Mouse (Mus musculus) embryonic facial prominence, embryonic 14.5 days (tissue): ENCODE measurements around the gene Nat14. TPM values are rescaled to one million over a fixed set of nuclear protein-coding genes. Genes with fewer than 3 reads are reported as not detected.

Experiments
- ATAC-seq: fragments of 200-750 bp; cut with Nextera tagmentation; 2 replicates; pipeline ENCODE4 v1.8.0; 2017; ENCODE audit warnings: low read depth, moderate number of reproducible peaks, moderate TSS enrichment
- DNase-seq: peaks from one replicate; pipeline ENCODE4 v3.0.0-alpha.2; 2015; ENCODE audit warnings: low spot score
- H3K27ac ChIP-seq: fragments of 300-500 bp; sonication (generic); replicated peaks from 2 replicates; pipeline ENCODE4 v1.5.1; 2014; ENCODE audit warnings: low read depth, mild to moderate bottlenecking, low read length, moderate library complexity
- H3K27me3 ChIP-seq: fragments of 300-500 bp; sonication (generic); replicated peaks from 2 replicates; pipeline ENCODE4 v1.6.1; 2014; ENCODE audit warnings: low read length; ENCODE audit not compliant: control insufficient read depth, insufficient read depth
- H3K36me3 ChIP-seq: fragments of 300-500 bp; sonication (generic); 2 replicates; pipeline ENCODE4 v1.6.1; 2014; ENCODE audit warnings: low read length, mixed read lengths; ENCODE audit not compliant: control insufficient read depth, insufficient read depth
- H3K4me1 ChIP-seq: fragments of 300-500 bp; sonication (generic); 2 replicates; pipeline ENCODE4 v1.6.1; 2014; ENCODE audit warnings: antibody characterized with exemption, low read length; ENCODE audit not compliant: control insufficient read depth, insufficient read depth
- H3K4me2 ChIP-seq: fragments of 300-500 bp; sonication (generic); 2 replicates; pipeline ENCODE4 v1.6.1; 2014; ENCODE audit warnings: low read depth, mild to moderate bottlenecking, low read length, moderate library complexity, mixed read lengths
- H3K4me3 ChIP-seq: fragments of 300-500 bp; sonication (generic); 2 replicates; pipeline ENCODE4 v1.5.1; 2014; ENCODE audit warnings: low read depth, mild to moderate bottlenecking, low read length
- H3K9ac ChIP-seq: fragments of 300-500 bp; sonication (generic); 2 replicates; pipeline ENCODE4 v1.6.1; 2014; ENCODE audit warnings: low read depth, mild to moderate bottlenecking, low read length, moderate library complexity, mixed read lengths
- H3K9me3 ChIP-seq: fragments of 300-500 bp; sonication (generic); 2 replicates; pipeline ENCODE4 v1.6.1; 2016; ENCODE audit warnings: low read length; ENCODE audit not compliant: control insufficient read depth
- WGBS: fragments of 180-500 bp; shearing (Covaris S2); extraction: QIAGEN DNeasy Blood & Tissue Kit; methylation state at CpG from one replicate; pipeline ENCODE4 v1.1.7; 2014; 5-methylcytosine and 5-hydroxymethylcytosine counted together
- polyA plus RNA-seq: library from polyadenylated mRNA; unstranded; fragments of >200 nt; fragmentation: Nextera tagmentation; extraction: Ambion mirVana; gene quantifications from 2 replicates; pipeline ENCODE4 v1.2.1, GENCODE M21; 2014

The Nat14 gene
- polyA plus RNA-seq, 1 experiment from 2014 or later: 1.9 TPM

DNA sequence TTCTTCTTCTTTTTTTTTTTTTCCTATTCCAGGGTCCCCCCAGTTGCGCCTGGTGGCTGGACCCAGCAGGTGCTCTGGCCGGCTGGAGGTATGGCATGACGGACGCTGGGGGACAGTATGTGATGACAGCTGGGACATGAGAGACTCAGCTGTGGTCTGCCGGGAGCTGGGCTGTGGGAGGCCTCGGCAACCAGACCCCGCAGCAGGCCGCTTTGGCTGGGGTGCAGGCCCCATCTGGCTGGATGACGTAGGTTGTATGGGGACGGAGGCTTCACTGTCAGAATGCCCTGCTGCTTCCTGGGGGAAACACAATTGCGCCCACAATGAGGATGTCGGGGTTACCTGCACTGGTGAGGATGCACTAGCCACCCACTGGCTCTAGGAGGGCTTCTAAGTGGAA, 11.3 kb downstream of the Nat14 start:
- ATAC-seq (no peak), DNase-seq (no peak)
- Histone ChIP-seq H3K4me1 (no peaks in the 10 kb centered on the region), H3K36me3 (no peaks in the 10 kb centered on the region), H3K4me3 (no peak overlapping the region), H3K4me2 (no peak overlapping the region), H3K27ac (no peak overlapping the region), H3K9me3 (no peaks in the 10 kb centered on the region; the same call in 1 of the 2 replicates), H3K27me3 (no peaks in the 10 kb centered on the region), H3K9ac (no peak overlapping the region)
- 70% methylated on average over 12 of the region's 12 CpGs for WGBS

DNA sequence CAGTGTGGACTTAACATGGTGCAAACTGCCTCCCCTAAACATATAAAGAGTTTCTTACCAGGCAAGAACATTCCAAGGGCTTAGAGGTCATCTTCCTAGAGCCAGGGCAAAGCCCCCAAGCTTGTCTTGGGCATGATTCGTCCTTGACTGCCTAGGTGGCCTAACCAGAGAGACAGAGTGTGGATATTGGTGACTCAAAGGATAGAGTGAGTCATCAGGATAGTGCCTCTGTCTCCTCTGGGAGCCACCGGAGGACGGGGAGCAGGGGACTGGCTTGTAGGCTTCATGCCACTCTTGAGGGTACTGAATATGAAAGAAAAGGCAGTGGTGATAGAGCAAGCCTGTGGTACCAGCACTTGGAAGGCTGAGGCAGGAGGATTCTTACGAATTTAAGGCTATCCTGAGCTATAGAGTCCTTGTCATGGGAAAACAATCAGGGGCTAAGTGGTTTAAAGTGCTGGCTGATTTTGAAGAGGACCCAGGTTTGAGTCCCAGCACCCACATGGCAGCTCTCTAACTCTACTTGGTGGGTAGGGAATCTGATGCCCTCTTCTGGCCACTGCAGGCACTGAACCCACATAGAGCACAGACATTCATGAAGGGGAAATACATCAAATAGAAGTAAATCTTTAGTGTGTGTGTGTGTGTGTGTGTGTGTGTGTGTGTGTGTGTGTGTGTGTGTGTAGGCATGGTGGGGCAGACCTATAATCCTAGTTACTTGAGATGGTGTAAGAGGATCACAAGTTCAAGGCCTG, 12.5 kb downstream of the Nat14 start:
- H3K36me3 ChIP-seq: no peaks in the 10 kb centered on the region
- 83% methylated on average over 4 of the region's 4 CpGs for WGBS
- no peaks in the 10 kb centered on the region for H3K4me1 ChIP-seq
- no peak for ATAC-seq
- H3K9me3 ChIP-seq: no peaks in the 10 kb centered on the region; the same call in 1 of the 2 replicates
- no peak for DNase-seq
- H3K4me2 ChIP-seq: no peak overlapping the region
- H3K27ac ChIP-seq: no peak overlapping the region
- H3K4me3 ChIP-seq: no peak overlapping the region
- no peaks in the 10 kb centered on the region for H3K27me3 ChIP-seq
- no peak overlapping the region for H3K9ac ChIP-seq

DNA sequence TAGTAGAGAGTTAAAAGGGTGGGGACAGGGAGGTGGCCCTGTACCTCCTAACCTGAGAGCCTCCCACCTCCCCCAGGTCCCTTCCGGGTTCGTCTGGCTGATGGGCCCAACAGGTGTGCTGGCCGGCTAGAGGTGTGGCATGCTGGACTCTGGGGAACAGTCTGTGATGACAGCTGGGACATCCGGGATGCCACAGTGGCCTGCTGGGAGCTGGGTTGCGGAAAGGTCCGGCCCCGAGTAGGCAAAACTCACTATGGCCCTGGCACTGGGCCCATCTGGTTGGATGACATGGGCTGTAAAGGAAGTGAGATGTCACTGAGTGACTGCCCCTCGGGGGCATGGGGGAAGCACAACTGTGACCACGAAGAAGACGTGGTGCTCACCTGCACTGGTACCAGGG, 15.0 kb downstream of the Nat14 start:
- H3K27me3 ChIP-seq: no peaks in the 10 kb centered on the region
- no peak overlapping the region for H3K9ac ChIP-seq

DNA sequence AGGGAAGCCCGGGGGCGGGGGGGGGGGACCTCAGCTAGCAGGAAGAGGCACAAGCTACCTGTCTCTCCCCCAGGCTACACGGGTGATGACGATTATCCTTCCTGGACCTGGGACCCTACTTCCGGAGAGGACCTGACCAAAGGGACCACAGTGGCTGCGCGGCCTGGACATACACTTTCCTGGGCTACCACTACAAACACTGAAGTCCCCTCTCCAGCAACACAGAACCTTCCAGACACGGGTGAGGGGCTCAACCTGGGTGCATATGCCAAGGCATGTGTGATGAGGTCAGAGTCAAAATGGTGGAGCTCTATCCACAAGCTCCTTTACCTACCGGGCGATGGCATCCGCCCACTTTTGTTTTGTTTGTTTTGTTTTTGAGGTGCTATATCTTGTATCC, 15.6 kb downstream of the Nat14 start:
- H3K9me3 ChIP-seq: no peaks in the 10 kb centered on the region; the same call in 1 of the 2 replicates
- no peaks in the 10 kb centered on the region for H3K4me1 ChIP-seq
- H3K4me3 ChIP-seq: no peak overlapping the region
- H3K9ac ChIP-seq: no peak overlapping the region
- H3K27me3 ChIP-seq: no peaks in the 10 kb centered on the region
- no peak for ATAC-seq
- DNase-seq: no peak
- no peak overlapping the region for H3K4me2 ChIP-seq
- 75% methylated on average over 8 of the region's 11 CpGs for WGBS
- H3K27ac ChIP-seq: no peak overlapping the region
- no peaks in the 10 kb centered on the region for H3K36me3 ChIP-seq

More for the DNA sequence above, 15.0 kb downstream of the Nat14 start:
- DNase-seq: no peak
- Histone ChIP-seq H3K9me3 (no peaks in the 10 kb centered on the region; the same call in 1 of the 2 replicates), H3K27ac (no peak overlapping the region), H3K36me3 (no peaks in the 10 kb centered on the region), H3K4me3 (no peak overlapping the region), H3K4me1 (no peaks in the 10 kb centered on the region), H3K4me2 (no peak overlapping the region)
- 73% methylated on average over 10 of the region's 10 CpGs for WGBS
- ATAC-seq: no peak

GRCm38 (mm10) chr7:4938456-4938855, 16.6 kb downstream of the Nat14 start:
- Histone ChIP-seq H3K27me3 (no peaks in the 10 kb centered on the region), H3K9ac (no peak overlapping the region), H3K4me1 (no peaks in the 10 kb centered on the region), H3K9me3 (no peaks in the 10 kb centered on the region; the same call in 1 of the 2 replicates), H3K27ac (no peak overlapping the region), H3K36me3 (no peaks in the 10 kb centered on the region), H3K4me2 (no peak overlapping the region), H3K4me3 (no peak overlapping the region)
- DNase-seq (peak; percentile 45), ATAC-seq (no peak)
- 31% methylated on average over 2 of the region's 2 CpGs for WGBS

GRCm38 (mm10) chr7:4940068-4940479, 18.2 kb downstream of the Nat14 start:
- DNase-seq (peak; percentile 76), ATAC-seq (peak; percentile 49; the same call in 1 of the 2 replicates)
- Histone ChIP-seq H3K4me3 (no peak overlapping the region), H3K27me3 (no peaks in the 10 kb centered on the region), H3K4me1 (no peaks in the 10 kb centered on the region), H3K36me3 (no peaks in the 10 kb centered on the region), H3K9me3 (no peaks in the 10 kb centered on the region), H3K4me2 (no peak overlapping the region), H3K27ac (no peak overlapping the region), H3K9ac (no peak overlapping the region)
- 29% methylated on average over 9 of the region's 9 CpGs for WGBS

- 46% methylated on average over 5 of the region's 5 CpGs for WGBS
- Histone ChIP-seq H3K9ac (no peak overlapping the region), H3K4me1 (no peaks in the 10 kb centered on the region), H3K27me3 (no peaks in the 10 kb centered on the region), H3K27ac (no peak overlapping the region), H3K4me2 (no peak overlapping the region), H3K4me3 (no peak overlapping the region), H3K36me3 (no peaks in the 10 kb centered on the region), H3K9me3 (no peaks in the 10 kb centered on the region)
- ATAC-seq (no peak), DNase-seq (no peak)
These were observed 20.8 kb downstream of the Nat14 start for GRCm38 (mm10) chr7:4942673-4943072.

- Histone ChIP-seq H3K4me3 (peak overlapping the region; percentile 34), H3K9ac (no peak overlapping the region), H3K27me3 (no peaks in the 10 kb centered on the region), H3K27ac (no peak overlapping the region), H3K4me1 (no peaks in the 10 kb centered on the region), H3K9me3 (no peaks in the 10 kb centered on the region), H3K36me3 (no peaks in the 10 kb centered on the region), H3K4me2 (peak overlapping the region; percentile 58)
- ATAC-seq: peak; percentile 86
- peak; percentile 94 for DNase-seq
- 18% methylated on average over 15 of the region's 15 CpGs for whole genome bisulfite sequencing
These were observed 21.5 kb downstream of the Nat14 start for GRCm38 (mm10) chr7:4943223-4943815.
